Mouse (Mus musculus) E14TG2a.4 (cell line): ENCODE data around the gene Fance.
A peak's percentile ranks its signal among the peaks of the same experiment; 100 is the strongest.

Experiments used
- H3K27me3 ChIP-seq: 2 replicates; pipeline ENCODE4 v1.6.1; 2014; ENCODE audit warnings: low read length, control low read depth; ENCODE audit not compliant: insufficient read depth
- H3K36me3 ChIP-seq: 2 replicates; pipeline ENCODE4 v1.6.1; 2014; ENCODE audit warnings: low read length, control low read depth; ENCODE audit not compliant: insufficient read depth
- H3K4me1 ChIP-seq: replicated peaks from 2 replicates; pipeline ENCODE4 v1.6.1; 2014; ENCODE audit warnings: low read depth, low read length, control low read depth
- H3K4me3 ChIP-seq: replicated peaks from 2 replicates; pipeline ENCODE4 v1.5.1; 2014; ENCODE audit warnings: mild to moderate bottlenecking, low read length
- H3K9me3 ChIP-seq: 2 replicates; pipeline ENCODE4 v1.6.1; 2014; ENCODE audit warnings: low read length, control low read depth
- CTCF ChIP-seq: conservative IDR thresholded peaks from 2 replicates; pipeline ENCODE4 v1.5.1; 2014; ENCODE audit warnings: low read length
- NANOG ChIP-seq: IDR thresholded peaks from 2 replicates; pipeline ENCODE4 v1.6.1; 2014; ENCODE audit warnings: borderline replicate concordance, low read length, mixed read lengths
- POU5F1 ChIP-seq: IDR thresholded peaks from 2 replicates; pipeline ENCODE4 v1.6.1; 2014; ENCODE audit warnings: low read length, borderline replicate concordance

The Fance gene

DNA sequence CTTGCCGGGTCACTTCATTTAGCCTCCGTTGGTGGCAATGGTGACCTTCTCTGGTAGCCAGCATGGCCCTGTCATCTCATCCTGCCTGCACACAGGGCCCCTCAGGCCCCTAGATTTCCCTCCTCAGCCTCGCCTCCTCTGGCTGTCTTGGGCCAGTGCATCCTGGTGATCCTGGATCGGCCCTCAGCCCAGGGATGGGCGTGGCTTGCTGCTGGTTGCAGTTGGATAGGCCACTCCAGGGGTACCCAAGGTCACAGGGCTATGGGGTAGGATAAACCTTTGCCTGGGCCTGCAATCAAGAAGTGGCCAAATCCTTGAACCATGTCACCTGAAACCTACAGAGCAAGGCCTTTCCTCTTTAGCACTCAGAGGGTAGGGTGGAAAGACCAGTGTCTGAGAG, 26.4 kb upstream of the Fance start:
- Histone ChIP-seq H3K4me1 (peaks cover 67% of the 10 kb centered on the region), H3K27me3 (no peaks in the 10 kb centered on the region), H3K36me3 (peaks cover 5% of the 10 kb centered on the region), H3K4me3 (peak overlapping the region; percentile 1; the same call in 1 of the 2 replicates), H3K9me3 (no peaks in the 10 kb centered on the region)
- TF ChIP-seq CTCF (peak; percentile 21; the same call in 1 of the 2 replicates), POU5F1 (no peak)

DNA sequence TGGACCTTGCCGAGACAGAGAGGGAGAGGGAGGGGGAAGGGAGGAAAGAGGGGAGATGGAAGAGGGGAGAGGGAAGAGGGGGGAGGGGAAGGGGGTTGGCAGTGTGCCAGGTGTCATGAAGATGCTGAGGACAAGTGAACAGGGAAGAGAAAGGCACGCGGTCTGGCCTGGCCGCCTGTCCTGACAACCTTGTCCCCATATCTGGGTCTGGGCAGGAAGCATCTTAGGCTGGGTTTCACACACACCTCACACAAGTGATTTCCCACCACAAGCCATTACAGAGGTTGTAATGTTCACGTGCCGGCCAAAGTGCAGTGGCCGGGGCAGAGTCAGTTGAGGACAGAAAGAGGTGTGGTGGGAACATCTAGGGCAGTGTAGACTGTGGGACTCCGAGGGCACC, 25.7 kb upstream of the Fance start:
- peaks cover 67% of the 10 kb centered on the region for H3K4me1 ChIP-seq
- no peaks in the 10 kb centered on the region for H3K9me3 ChIP-seq
- TF ChIP-seq POU5F1 (no peak), CTCF (no peak)
- H3K27me3 ChIP-seq = no peaks in the 10 kb centered on the region
- H3K4me3 ChIP-seq = no peak overlapping the region
- peaks cover 9% of the 10 kb centered on the region for H3K36me3 ChIP-seq

DNA sequence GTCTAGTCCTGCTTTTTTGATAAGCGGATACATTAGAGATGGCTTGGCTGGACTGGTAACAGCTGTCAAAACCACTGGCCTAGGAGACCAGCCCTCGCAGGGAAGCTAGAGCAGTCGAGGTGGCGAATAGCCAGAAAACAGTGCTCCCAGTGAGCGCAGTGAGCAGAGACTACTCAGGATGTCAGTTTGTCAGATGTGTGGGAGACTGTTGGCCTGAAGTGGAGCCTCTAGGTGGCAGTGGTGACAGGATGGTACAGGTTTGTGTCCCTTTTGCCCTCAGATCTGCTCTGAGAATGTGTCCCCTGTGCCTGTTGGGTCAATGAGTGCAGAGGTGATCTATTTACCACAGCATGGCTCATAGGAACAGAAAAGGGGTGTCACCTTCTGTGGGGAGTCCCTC, 25.3 kb upstream of the Fance start:
- Histone ChIP-seq H3K4me3 (no peak overlapping the region), H3K27me3 (no peaks in the 10 kb centered on the region), H3K9me3 (no peaks in the 10 kb centered on the region), H3K4me1 (peaks cover 63% of the 10 kb centered on the region), H3K36me3 (peaks cover 9% of the 10 kb centered on the region)
- TF ChIP-seq CTCF = no peak
- TF ChIP-seq NANOG = no peak
- no peak for TF ChIP-seq POU5F1

DNA sequence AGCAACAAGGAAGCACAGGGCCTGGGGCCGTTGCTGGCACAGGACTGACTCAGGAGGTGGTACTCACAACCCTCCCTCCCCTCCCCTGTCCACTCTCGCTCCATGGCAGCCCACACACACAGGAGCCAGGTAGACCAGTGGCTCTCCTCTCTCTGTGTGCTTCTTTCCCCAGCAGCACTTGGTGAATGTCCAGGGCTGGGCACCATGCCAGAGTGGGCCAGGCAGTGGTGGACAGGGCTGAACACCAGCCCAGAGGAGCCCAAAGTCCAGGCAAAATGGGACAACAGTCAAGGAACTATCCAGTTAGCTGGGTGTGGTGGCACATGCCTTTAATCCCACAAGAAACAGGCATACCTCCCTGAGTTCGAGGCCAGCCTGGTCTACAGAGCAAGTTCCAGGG, 23.1 kb upstream of the Fance start:
- no peaks in the 10 kb centered on the region for H3K9me3 ChIP-seq
- peaks cover 69% of the 10 kb centered on the region for H3K4me1 ChIP-seq
- TF ChIP-seq POU5F1 = no peak
- no peak for TF ChIP-seq NANOG
- TF ChIP-seq CTCF = no peak
- H3K27me3 ChIP-seq = no peaks in the 10 kb centered on the region
- H3K36me3 ChIP-seq = peaks cover 26% of the 10 kb centered on the region
- H3K4me3 ChIP-seq = no peak overlapping the region

DNA sequence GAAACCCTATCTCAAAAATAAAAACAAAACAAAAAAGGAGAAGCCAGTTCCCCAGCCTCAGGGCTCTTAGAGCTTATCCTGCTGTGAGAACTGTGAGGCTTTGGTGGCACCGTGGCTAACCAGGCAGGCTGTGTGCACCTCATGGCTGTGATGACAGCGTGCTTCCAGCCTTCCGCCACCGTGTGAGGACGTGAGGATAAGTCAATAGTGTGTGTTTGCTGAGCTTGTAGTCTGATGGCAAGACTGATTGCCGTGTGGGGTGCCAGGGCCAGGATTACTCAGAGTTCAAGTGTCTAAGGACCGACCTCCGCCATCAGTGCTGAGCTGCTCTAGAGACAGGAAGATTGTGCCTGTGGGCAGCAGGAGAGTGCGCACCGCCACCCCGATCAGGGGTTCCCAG, 22.6 kb upstream of the Fance start:
- TF ChIP-seq CTCF (no peak), NANOG (no peak), POU5F1 (no peak)
- Histone ChIP-seq H3K4me1 (peaks cover 70% of the 10 kb centered on the region), H3K4me3 (no peak overlapping the region), H3K9me3 (no peaks in the 10 kb centered on the region), H3K36me3 (peaks cover 31% of the 10 kb centered on the region), H3K27me3 (no peaks in the 10 kb centered on the region)

DNA sequence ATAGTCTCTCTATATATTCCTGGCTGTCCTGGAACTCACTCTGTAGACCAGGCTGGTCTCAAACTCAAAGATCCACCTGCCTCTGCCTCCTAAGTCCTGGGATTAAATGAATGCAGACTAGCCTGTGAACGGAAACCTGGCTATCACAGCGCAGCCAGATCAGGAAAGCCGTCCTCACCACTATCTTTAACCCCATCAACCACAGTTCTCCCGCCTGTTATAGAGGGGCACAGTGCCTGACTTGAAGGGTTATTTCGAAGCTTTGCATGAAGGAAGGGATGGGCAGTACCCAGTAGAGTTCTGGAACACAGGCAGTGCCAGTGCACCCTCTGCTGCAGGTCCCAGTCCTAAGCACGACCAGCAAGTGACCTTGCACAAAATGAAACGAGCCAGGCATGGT, 22.0 kb upstream of the Fance start:
- H3K36me3 ChIP-seq = peaks cover 34% of the 10 kb centered on the region
- H3K9me3 ChIP-seq = no peaks in the 10 kb centered on the region
- no peak overlapping the region for H3K4me3 ChIP-seq
- H3K4me1 ChIP-seq = peaks cover 66% of the 10 kb centered on the region
- H3K27me3 ChIP-seq = no peaks in the 10 kb centered on the region
- TF ChIP-seq NANOG (no peak), CTCF (no peak), POU5F1 (no peak)

GRCm38 (mm10) chr17:28293716-28294115, 19.6 kb upstream of the Fance start:
- no peaks in the 10 kb centered on the region for H3K9me3 ChIP-seq
- H3K4me3 ChIP-seq = no peak overlapping the region
- H3K27me3 ChIP-seq = no peaks in the 10 kb centered on the region
- TF ChIP-seq POU5F1 = no peak
- H3K36me3 ChIP-seq = peaks cover 40% of the 10 kb centered on the region
- H3K4me1 ChIP-seq = peaks cover 67% of the 10 kb centered on the region

DNA sequence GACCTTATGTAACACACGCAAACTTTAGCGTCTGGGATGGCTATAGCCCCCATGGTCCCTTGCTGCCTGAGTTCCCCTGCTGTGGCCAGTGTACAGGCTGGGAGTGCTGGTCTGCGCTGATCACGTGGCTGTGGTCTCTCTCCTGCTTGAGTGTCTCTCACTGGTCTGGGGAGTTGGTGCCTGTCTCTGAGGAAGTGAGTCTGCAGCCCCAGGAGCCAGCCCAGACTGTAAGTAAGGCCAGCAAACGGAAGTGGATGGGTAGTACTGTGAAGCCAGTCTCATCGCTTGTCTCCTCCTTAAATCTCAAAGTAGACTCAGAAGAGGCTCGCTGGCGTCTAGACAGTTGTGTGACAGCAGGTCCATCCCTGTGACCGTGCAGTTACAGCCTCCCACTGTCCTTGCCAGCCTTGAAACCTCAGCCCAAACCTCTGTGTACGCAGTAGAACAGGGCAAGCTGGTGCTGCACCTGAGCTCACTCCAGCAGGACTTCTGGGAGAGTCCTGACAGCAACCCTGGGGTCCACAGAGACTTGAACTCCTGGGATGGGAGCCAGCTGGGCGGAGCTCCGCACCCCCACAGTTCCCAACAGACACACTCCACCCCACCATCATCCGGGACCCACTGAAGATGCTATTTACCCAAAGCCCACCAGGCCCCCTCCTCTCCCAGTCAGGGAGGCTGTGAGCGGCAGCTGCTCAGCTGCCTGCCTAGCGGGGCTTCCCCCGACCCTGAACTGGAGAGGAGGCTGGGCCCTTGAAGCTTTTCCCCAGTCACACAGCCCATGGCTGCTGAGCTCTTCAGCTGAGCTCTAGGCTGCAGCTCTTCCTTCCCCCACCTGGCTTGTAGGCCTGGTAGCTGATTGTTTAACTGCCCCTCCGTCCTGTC, 18.6 kb upstream of the Fance start:
- peaks cover 43% of the 10 kb centered on the region for H3K36me3 ChIP-seq
- no peaks in the 10 kb centered on the region for H3K9me3 ChIP-seq
- peaks cover 77% of the 10 kb centered on the region for H3K4me1 ChIP-seq
- H3K27me3 ChIP-seq = no peaks in the 10 kb centered on the region
- no peak overlapping the region for H3K4me3 ChIP-seq
- TF ChIP-seq CTCF = no peak
- no peak for TF ChIP-seq POU5F1
- no peak for TF ChIP-seq NANOG

DNA sequence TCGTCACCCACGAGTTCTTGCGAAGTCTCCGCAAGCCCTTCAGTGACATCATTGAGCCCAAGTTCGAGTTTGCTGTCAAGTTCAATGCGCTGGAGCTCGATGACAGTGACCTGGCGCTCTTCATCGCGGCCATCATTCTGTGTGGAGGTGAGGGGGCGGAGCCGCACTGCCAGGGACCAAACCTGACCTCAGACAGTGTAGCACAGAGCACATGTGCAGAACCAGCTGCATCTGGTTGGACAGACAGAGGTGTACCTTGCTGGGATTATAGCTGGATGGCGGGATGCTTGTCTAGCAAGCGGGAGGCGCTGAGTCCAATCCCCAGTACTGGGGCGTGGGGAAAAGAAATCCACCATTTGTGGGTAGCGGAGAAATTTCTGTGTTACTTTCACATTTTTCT, 14.4 kb upstream of the Fance start:
- H3K27me3 ChIP-seq = no peaks in the 10 kb centered on the region
- peaks cover 37% of the 10 kb centered on the region for H3K36me3 ChIP-seq
- H3K4me3 ChIP-seq = peak overlapping the region; percentile 63
- TF ChIP-seq NANOG (no peak), POU5F1 (no peak), CTCF (no peak)
- H3K4me1 ChIP-seq = peaks cover 90% of the 10 kb centered on the region
- H3K9me3 ChIP-seq = no peaks in the 10 kb centered on the region
